Mouse (Mus musculus) gastrocnemius, postnatal 4 days (tissue): Measurements from ENCODE around the gene Lmo1. TPM values are rescaled to one million over a fixed set of nuclear protein-coding genes. Genes with fewer than 3 reads are reported as not detected.

ENCODE experiments used
- DNase-seq, 2 experiments: peaks; one replicate each; pipeline ENCODE4 v3.0.0; 2021 to 2022; ENCODE audit warnings: low spot score in 2 of 2, mixed read lengths in 2 of 2
- total RNA-seq, 2 experiments: library from RNA; stranded (reverse); gene quantifications; 2 replicates each; pipeline ENCODE4 v1.2.3; 2021

Lmo1 gene
- total RNA-seq, 2 experiments from 2014 or later, result 4.9 to 5.0 TPM

GRCm38 (mm10) chr7:109175670-109176625 is 941 bp upstream of the Lmo1 start:
- no peak for DNase-seq

GRCm38 (mm10) chr7:109174337-109174948 is 564 bp downstream of the Lmo1 start:
- peak; percentile 38 to 51 for DNase-seq

- no peak for DNase-seq
These were observed 3.1 kb downstream of the Lmo1 start for GRCm38 (mm10) chr7:109171874-109172273.

GRCm38 (mm10) chr7:109170441-109170820 is 4.6 kb downstream of the Lmo1 start:
- DNase-seq, result peak; percentile 66 to 83

GRCm38 (mm10) chr7:109169505-109170440 is 5.2 kb downstream of the Lmo1 start:
- DNase-seq, result peak in 1 of 2 experiments; percentile 40

GRCm38 (mm10) chr7:109168716-109169115 is 6.3 kb downstream of the Lmo1 start:
- no peak for DNase-seq

- DNase-seq, result no peak
These were observed 8.9 kb downstream of the Lmo1 start for GRCm38 (mm10) chr7:109165931-109166585.

GRCm38 (mm10) chr7:109154331-109154730 is 20.7 kb downstream of the Lmo1 start:
- no peak for DNase-seq

GRCm38 (mm10) chr7:109153538-109153937 is 21.5 kb downstream of the Lmo1 start:
- no peak for DNase-seq

- peak in 1 of 2 experiments; percentile 27 for DNase-seq
These were observed 23.9 kb downstream of the Lmo1 start for GRCm38 (mm10) chr7:109151088-109151487.

GRCm38 (mm10) chr7:109145211-109145610 is 29.8 kb downstream of the Lmo1 start:
- DNase-seq, result no peak

GRCm38 (mm10) chr7:109144705-109145104 is 30.3 kb downstream of the Lmo1 start:
- no peak for DNase-seq

GRCm38 (mm10) chr7:109142564-109142963 is 32.4 kb downstream of the Lmo1 start:
- no peak for DNase-seq

GRCm38 (mm10) chr7:109141753-109142152 is 33.3 kb downstream of the Lmo1 start:
- no peak for DNase-seq

- DNase-seq, result no peak
These were observed 34.0 kb downstream of the Lmo1 start for GRCm38 (mm10) chr7:109141054-109141453.

GRCm38 (mm10) chr7:109139405-109139804 is 35.6 kb downstream of the Lmo1 start:
- peak; percentile 70 to 82 for DNase-seq

GRCm38 (mm10) chr7:109137441-109137840 is 37.6 kb downstream of the Lmo1 start:
- no peak for DNase-seq

GRCm38 (mm10) chr7:109131565-109131964 is 43.4 kb downstream of the Lmo1 start:
- DNase-seq, result no peak

GRCm38 (mm10) chr7:109129946-109130686 is 44.9 kb downstream of the Lmo1 start:
- DNase-seq, result peak in 1 of 2 experiments; percentile 9

- peak in 1 of 2 experiments; percentile 14 for DNase-seq
These were observed 45.6 kb downstream of the Lmo1 start for GRCm38 (mm10) chr7:109129442-109129841.
